Mouse (Mus musculus): Measurements from ENCODE around the gene Mark3. TPM values are rescaled to one million over a fixed set of nuclear protein-coding genes. Genes with fewer than 3 reads are reported as not detected.

The Mark3 gene
- polyA plus RNA-seq, 1 experiment from 2014 or later = 22.4 TPM

Other genes with a start within 250 kb of the Mark3 start
- gene Cdc42bpb, start 196.8 kb upstream of the Mark3 start, polyA plus RNA-seq (2015; fragmentation: Nextera tagmentation; extraction: Ambion mirVana) = 31.8 and 33.9 TPM in 2 replicates
- gene Lbhd2, start 167.7 kb upstream of the Mark3 start, polyA plus RNA-seq (2015; fragmentation: Nextera tagmentation; extraction: Ambion mirVana) = 1.6 and 2.0 TPM in 2 replicates
- gene Exoc3l4, start 157.5 kb upstream of the Mark3 start, polyA plus RNA-seq (2015; fragmentation: Nextera tagmentation; extraction: Ambion mirVana) = 11.1 and 11.5 TPM in 2 replicates
- 4.9 and 5.7 TPM in 2 replicates for gene Tnfaip2, start 132.1 kb upstream of the Mark3 start, polyA plus RNA-seq (2015; fragmentation: Nextera tagmentation; extraction: Ambion mirVana)
- 17.7 and 19.9 TPM in 2 replicates for gene Gm266, start 88.7 kb upstream of the Mark3 start, polyA plus RNA-seq (2015; fragmentation: Nextera tagmentation; extraction: Ambion mirVana)
- 574 and 692 TPM in 2 replicates for gene Eif5, start 36.5 kb upstream of the Mark3 start, polyA plus RNA-seq (2015; fragmentation: Nextera tagmentation; extraction: Ambion mirVana)
- 765 and 774 TPM in 2 replicates for gene Ckb, start 97.8 kb downstream of the Mark3 start, polyA plus RNA-seq (2015; fragmentation: Nextera tagmentation; extraction: Ambion mirVana)
- gene Trmt61a, start 103.6 kb downstream of the Mark3 start, polyA plus RNA-seq (2015; fragmentation: Nextera tagmentation; extraction: Ambion mirVana) = 12.6 and 16.4 TPM in 2 replicates
- 46.7 and 48.7 TPM in 2 replicates for gene Bag5, start 138.7 kb downstream of the Mark3 start, polyA plus RNA-seq (2015; fragmentation: Nextera tagmentation; extraction: Ambion mirVana)
- gene Apopt1, start 138.7 kb downstream of the Mark3 start, polyA plus RNA-seq (2015; fragmentation: Nextera tagmentation; extraction: Ambion mirVana) = 50.1 and 51.8 TPM in 2 replicates
- gene Klc1, start 184.3 kb downstream of the Mark3 start, polyA plus RNA-seq (2015; fragmentation: Nextera tagmentation; extraction: Ambion mirVana) = 91.1 and 92.1 TPM in 2 replicates
- 8.9 and 9.9 TPM in 2 replicates for gene Xrcc3, start 239.3 kb downstream of the Mark3 start, polyA plus RNA-seq (2015; fragmentation: Nextera tagmentation; extraction: Ambion mirVana)
- gene Zfyve21, start 239.6 kb downstream of the Mark3 start, polyA plus RNA-seq (2015; fragmentation: Nextera tagmentation; extraction: Ambion mirVana) = 183 and 191 TPM in 2 replicates

All from intestine, embryonic 15.5 days (tissue).